Mouse (Mus musculus) brown adipose tissue, adult 24 weeks (tissue): ENCODE results near the gene Eif1ax. TPM values are rescaled to one million over a fixed set of nuclear protein-coding genes. Genes with fewer than 3 reads are reported as not detected.
"Not testable (repeated sequence)": the region's sequence is repeated elsewhere in the genome, so short reads cannot be mapped to it uniquely, and the experiment has no call there.

Source experiments
- H3K27ac ChIP-seq: fragments of 200-500 bp; replicated peaks from 2 replicates; pipeline ENCODE4 v1.5.1; 2012; ENCODE audit warnings: low read depth, mild to moderate bottlenecking, low read length
- H3K4me1 ChIP-seq: fragments of 200-500 bp; 2 replicates; pipeline ENCODE4 v1.6.1; 2012; ENCODE audit warnings: low read length, mixed read lengths; ENCODE audit not compliant: control insufficient read depth, insufficient read depth, insufficient read length
- H3K4me3 ChIP-seq: fragments of 200-500 bp; 2 replicates; pipeline ENCODE4 v1.5.1; 2012; ENCODE audit warnings: low read depth, mild to moderate bottlenecking, low read length, moderate library complexity; ENCODE audit not compliant: insufficient read depth
- polyA plus RNA-seq: library from polyadenylated mRNA; stranded (reverse); fragments of >200 nt; gene quantifications from 2 replicates; pipeline ENCODE4 v1.2.4, GENCODE M21; 2012; ENCODE audit not compliant: missing spikeins, insufficient read depth, insufficient read length

Eif1ax gene
- 52.1 and 61.4 TPM in 2 replicates for polyA plus RNA-seq

DNA sequence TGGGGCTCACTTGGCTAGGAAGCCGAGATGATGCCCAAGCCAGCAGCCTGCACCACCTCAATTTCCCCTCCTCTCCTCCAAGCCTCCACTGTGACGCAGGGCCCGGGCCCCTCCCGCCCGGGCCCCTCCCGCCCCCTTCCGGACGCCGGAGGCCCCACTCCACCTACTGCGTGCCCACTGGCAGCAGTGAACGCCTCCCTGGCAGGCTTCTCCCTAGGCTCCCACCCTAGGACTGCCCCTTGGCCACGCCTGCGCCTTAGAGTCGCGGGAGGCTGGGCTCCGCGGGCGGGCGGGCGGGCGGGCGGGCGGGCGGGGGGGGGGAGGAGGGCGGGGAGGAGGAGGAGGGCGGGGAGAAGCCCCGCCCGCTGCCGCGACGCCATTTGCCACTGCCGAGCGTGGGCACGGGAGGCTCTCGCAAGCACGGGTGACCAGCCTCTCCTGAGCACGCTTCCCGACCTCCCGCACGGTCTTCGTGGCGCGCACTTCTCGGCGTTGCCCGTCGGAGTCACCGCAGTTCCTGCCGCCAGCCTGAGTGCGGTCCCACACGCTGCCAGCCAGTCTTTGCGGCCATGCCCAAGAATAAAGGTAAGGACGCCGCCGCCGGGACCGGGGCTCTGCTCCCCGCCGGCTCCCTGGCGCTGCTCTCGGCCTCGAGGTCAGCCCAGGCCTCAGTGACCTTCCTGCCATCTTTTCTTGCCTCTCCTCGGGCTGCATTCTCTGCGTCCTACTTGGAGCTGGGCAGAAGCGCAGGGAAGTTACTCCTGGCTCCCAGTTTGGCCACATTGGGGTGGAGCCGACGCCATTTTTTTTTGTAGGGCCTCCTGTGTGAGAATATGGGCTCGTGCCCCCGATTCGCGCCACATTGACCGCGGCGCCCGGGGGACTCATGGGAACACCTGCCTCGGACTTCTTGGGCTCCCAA is at the start of gene Eif1ax:
Eif1ax (plus strand) TSS at position 348 of the 922 bp plus-strand sequence.
- H3K4me3 ChIP-seq: peak within 1 kb of the TSS; percentile 98
- H3K4me1 ChIP-seq: no peaks in the 10 kb centered on the region
- peak within 1 kb of the TSS; percentile 84 for H3K27ac ChIP-seq

DNA sequence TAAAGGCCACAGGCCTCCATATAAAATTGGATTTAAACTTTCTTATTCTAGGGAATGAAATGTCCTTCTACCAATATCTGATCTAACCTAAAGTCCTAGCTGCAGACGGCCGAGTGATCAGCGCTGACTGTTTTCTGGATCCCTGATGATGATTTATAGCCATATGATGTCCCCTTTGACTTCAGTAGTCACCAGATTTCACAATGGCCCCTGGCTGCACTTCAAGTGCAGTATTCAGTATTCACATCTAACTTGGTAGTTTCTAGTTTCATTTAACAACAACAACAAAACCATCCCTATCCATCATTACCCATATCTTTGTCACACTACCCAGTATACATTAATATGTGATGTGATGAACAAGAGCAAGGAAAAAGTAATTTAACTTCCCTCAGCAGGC is 7.5 kb upstream of the Eif1ax start:
- no peak overlapping the region for H3K27ac ChIP-seq
- H3K4me3 ChIP-seq: no peak overlapping the region
- H3K4me1 ChIP-seq: no peaks in the 10 kb centered on the region

DNA sequence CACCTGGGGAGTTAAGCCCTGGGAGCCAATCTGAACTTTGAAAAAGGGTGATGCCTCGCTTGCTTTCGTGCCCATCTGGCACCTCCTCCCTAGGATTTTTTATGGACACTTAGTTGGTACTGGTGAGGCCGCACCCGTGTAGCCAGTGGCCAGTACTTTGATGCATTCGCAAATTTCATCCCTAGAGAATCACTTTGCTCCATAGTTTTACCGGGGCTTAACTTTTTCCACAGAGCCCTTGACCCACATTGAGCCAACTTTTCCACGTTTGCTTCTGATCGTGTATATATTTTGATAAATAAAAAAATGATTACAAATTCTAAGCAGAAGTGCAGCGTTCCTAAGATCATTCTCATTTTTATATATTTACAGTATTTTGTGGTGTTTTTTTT is 771 bp downstream of the Eif1ax start:
- H3K4me1 ChIP-seq: no peaks in the 10 kb centered on the region
- H3K4me3 ChIP-seq: peak overlapping the region; percentile 98
- 0 out of 2 replicates have a peak overlapping the region, but pooled peaks have one; percentile 84 for H3K27ac ChIP-seq

DNA sequence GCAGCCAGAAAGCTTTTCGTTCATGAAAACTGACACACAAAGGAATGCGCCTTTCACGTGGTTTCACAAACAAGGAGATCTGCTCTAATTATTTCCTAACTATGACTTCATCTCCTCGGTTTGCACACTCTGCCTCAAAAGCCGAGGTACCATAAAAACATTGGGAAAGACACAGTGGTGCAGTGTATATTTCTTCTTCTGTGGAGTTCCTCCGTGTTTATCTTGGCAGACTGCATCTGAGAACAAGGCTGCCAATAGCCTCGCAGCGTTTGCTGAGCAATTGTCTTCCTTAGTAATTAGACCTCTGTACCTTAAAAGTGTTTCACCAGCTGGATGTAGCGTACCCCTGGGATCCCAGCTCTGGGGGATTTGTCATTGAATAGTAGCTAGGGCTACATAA is 15.1 kb downstream of the Eif1ax start:
- H3K4me3 ChIP-seq: no peak overlapping the region
- H3K27ac ChIP-seq: no peak overlapping the region
- H3K4me1 ChIP-seq: no peaks in the 10 kb centered on the region

DNA sequence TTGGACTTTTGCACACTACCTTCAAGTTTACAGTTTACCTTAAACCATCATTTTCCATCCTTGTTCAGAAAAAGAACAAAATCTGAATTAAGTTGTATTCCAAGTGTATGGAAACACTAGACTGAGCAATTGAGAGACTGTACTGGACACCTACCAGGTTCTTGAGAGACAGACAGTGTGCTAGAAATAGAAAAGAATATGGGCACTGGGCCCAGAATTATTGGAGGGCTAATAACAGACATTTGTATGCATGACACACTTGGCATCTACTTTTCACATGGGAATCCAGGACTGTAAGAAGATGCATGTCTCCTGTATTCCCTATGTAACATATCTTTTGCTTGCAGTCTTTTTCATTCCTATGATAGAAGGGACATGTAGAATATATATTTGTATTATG is 17.0 kb downstream of the Eif1ax start:
- Histone ChIP-seq H3K4me3 (no peak overlapping the region), H3K27ac (no peak overlapping the region), H3K4me1 (no peaks in the 10 kb centered on the region)

DNA sequence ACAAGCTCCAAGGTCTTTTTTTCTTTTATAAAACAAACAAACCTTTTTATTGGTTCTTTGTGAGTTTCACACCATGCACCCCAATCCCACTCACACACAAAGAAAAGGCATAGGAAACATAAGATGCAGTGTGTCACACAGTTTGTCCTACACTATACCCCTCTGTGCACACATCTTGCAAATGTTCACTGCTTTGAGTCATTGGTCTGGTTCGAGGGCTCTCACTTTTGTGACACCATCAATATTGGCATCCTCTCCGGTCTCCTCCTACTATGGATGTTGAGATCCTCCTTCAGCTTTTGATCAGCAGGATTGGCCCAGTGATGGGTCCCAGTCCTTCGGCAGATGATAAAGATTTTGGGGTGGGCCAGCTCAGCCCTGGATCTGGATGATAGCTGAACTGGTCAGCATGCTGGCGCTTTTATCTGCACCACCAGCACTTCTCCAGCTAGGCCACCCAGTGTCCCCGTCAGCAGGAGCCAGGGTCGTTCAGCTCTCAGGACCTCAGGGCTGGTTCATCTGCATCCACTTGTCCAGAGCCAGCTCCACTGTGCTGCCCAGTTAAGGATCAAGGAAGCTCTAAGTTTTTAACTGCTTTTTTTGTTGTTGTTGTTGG is 18.5 kb downstream of the Eif1ax start:
- Histone ChIP-seq H3K4me1 (no peaks in the 10 kb centered on the region), H3K27ac (no peak overlapping the region), H3K4me3 (no peak overlapping the region)

DNA sequence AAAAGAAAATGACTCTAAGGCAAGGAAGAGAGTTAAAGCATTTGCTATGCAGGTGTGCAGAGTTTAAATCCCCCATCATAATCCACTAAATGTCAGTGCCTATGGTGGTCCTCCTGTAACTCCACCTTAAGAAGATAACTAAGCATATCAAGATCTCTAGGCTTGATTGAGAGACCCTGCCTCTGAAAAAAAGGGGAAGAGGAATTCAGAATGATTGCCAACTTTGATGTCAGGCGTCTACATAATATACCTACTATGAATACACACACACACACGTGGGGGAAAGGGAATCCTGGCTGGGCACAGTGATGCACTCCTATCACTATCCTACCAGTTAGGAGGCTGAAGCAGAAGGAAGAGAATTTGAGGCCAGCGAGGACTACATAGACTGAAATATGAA is 19.3 kb downstream of the Eif1ax start:
- Histone ChIP-seq H3K27ac (no peak overlapping the region), H3K4me3 (no peak overlapping the region), H3K4me1 (no peaks in the 10 kb centered on the region)

DNA sequence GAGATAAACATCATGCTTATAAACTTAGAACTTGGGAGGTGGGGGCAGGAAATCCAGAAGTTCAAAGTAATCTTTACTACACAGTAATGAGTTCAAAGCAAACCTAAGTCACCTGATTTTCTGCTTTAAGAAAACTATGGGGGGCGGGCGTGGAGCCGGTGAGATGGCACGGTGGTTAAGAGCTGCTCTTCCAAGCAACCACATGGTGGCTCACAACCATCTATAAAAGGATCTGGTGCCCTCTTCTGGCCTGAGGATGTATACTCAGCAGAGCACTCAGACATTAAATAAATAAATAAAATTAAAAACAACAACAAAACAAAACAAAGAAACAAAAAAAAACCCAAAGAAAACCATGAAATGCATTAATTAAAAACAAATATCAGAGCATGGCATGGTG is 37.3 kb downstream of the Eif1ax start:
- Histone ChIP-seq H3K4me1 (no peaks in the 10 kb centered on the region), H3K27ac (no peak overlapping the region), H3K4me3 (no peak overlapping the region)

DNA sequence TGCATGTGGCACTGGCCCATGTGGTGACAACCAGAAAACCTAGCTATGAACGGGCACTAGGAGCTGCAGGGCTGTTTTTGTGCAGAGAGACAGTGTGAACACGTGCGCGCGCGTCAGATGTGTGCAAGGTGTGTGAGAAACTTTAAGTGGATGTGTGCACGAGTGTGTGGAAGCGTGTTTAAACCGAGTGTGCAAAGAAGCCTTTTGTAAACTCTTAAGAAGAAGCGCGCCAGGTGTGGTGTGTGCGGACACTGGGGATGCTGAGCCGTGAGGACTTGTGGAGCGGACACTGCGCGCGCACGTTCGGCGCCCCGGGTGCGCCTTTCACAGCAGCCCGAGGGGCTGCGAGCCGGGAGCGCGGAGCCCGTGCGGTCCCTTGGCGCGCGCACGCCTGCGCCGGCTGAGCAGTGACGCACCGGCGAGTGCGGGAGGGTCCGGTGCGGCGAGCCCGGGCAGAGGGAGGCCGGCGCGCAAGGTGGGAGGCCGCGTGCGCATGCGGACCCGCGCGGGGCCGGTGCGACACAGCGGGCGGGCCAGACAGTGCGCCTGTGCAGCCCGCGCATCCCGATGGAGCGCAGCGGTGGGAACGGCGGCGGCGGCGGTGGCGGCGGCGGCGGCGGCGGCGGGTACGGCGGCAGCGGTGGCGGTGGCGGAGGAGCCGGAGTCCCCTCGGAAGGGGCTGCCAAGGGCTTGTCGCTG is 42.3 kb downstream of the Eif1ax start, which contains the start of gene Map7d2:
Map7d2 (plus strand) TSS at position 443 of the 699 bp plus-strand sequence.
- peak within 1 kb of the TSS; percentile 53 for H3K4me3 ChIP-seq
- H3K27ac ChIP-seq: no peak within 1 kb of the TSS
- no peaks in the 10 kb centered on the region for H3K4me1 ChIP-seq

DNA sequence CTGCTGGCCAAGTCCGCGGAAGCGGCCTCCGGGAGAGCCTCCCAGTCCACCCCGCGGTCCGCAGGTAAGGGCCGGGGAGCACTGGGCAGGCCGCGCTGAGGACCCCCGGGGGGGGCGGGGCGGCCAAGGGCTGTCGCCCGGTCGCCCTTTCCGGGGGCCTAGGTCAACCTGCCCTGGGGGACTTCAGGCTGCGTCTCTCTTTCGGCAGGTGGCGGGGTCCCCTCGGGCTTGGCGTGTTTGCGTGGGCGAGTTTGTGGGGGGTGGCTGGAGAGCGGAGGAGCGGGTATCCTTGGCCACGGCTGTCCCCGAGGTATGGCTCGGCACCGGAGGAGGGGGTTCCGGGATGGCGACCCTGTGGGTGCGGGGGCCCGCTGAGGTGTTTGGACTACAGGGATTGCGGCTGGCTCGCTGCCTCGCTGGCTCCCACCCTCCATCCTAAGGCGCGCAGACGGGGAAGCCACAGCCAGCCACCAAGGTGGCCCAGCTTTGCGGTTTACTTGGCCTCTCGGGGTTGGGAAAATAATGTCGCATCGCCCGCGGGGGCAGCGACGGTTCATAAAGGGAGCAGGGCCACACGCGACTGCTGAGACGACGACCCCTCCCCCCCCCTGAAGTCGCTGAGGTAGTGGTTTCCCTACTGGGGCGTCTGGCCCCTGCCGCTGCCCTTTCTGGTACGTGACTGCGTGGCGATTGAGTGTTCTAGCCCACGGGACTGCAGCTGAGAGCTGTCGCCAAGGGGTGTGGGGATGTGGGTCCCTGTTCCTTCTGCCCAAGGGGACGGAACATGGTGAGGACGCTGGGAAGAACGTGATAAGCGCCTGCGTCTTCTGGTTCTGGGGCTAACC is 43.1 kb downstream of the Eif1ax start:
- no peaks in the 10 kb centered on the region for H3K4me1 ChIP-seq
- peak overlapping the region; percentile 53 for H3K4me3 ChIP-seq
- no peak overlapping the region for H3K27ac ChIP-seq

DNA sequence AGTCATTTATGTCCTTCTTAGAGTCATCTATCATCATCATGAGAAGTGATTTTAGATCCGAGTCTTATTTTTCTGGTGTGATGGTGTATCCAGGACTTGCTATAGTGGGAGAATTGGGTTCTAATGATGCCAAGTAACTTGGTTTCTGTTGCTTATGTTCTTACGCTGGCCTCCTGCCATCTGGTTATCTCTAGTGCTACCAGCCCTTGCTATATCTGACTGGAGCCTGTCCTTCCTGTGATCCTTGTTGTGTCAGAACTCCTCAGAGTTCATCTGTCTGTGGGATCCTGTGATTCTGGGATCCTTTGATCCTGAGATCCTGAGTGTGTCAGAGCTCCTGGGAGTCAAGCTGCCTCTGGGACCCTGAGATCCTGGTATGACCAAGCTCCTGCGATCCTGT is 58.5 kb downstream of the Eif1ax start:
- H3K4me1 ChIP-seq, H3K4me3 ChIP-seq, H3K27ac ChIP-seq: not testable (repeated sequence)

Other genes starting within 250 kb of the Eif1ax start
- gene Rps6ka3, start 161.9 kb upstream of the Eif1ax start, polyA plus RNA-seq: 37.3 and 39.4 TPM in 2 replicates
- not detected in 2 replicates for gene Map7d2, start 42.4 kb downstream of the Eif1ax start, polyA plus RNA-seq
- gene Bclaf3, start 154.5 kb downstream of the Eif1ax start, polyA plus RNA-seq: 4.7 and 4.8 TPM in 2 replicates